Mouse (Mus musculus) kidney, adult 2 months (tissue): Measurements from ENCODE around the gene Vmn1r173. TPM values are rescaled to one million over a fixed set of nuclear protein-coding genes. Genes with fewer than 3 reads are reported as not detected.
"Not testable (repeated sequence)": the region's sequence is repeated elsewhere in the genome, so short reads cannot be mapped to it uniquely, and the experiment has no call there.

ENCODE experiments used
- DNase-seq: peaks from one replicate; pipeline ENCODE4 v3.0.0; 2021
- H3K27ac ChIP-seq: fragments of 200-500 bp; 2 replicates; pipeline ENCODE4 v1.5.1; 2012; ENCODE audit warnings: low read depth, low read length, control low read depth, inconsistent platforms; ENCODE audit not compliant: insufficient read depth
- H3K27me3 ChIP-seq: fragments of 200-500 bp; replicated peaks from 2 replicates; pipeline ENCODE4 v1.6.1; 2012; ENCODE audit warnings: mild to moderate bottlenecking, moderate library complexity, low read length, inconsistent platforms; ENCODE audit not compliant: control insufficient read depth, insufficient read depth
- H3K36me3 ChIP-seq: fragments of 200-500 bp; 2 replicates; pipeline ENCODE4 v1.6.1; 2012; ENCODE audit warnings: mild to moderate bottlenecking, moderate library complexity, low read length, inconsistent platforms; ENCODE audit not compliant: control insufficient read depth, insufficient read depth
- H3K4me1 ChIP-seq: fragments of 200-500 bp; 2 replicates; pipeline ENCODE4 v1.6.1; 2011; ENCODE audit warnings: low read length; ENCODE audit not compliant: control insufficient read depth, insufficient read depth
- H3K4me3 ChIP-seq: fragments of 200-500 bp; 2 replicates; pipeline ENCODE4 v1.5.1; 2011; ENCODE audit warnings: mild to moderate bottlenecking, low read depth, low read length, control low read depth; ENCODE audit not compliant: insufficient read depth
- CTCF ChIP-seq: fragments of 200-500 bp; conservative IDR thresholded peaks from 2 replicates; pipeline ENCODE4 v1.5.1; 2011; ENCODE audit warnings: low read depth, mild to moderate bottlenecking, control low read depth, low read length, moderate library complexity, mixed read lengths; ENCODE audit not compliant: insufficient read depth, insufficient read length
- POLR2A ChIP-seq: fragments of 200-500 bp; IDR thresholded peaks from one replicate; pipeline ENCODE4 v1.6.1; 2011; ENCODE audit warnings: low read depth, low read length, control low read depth
- WGBS: fragments of 180-500 bp; shearing (Covaris S2); methylation state at CpG from one replicate; pipeline ENCODE4 v1.1.7; 2018; 5-methylcytosine and 5-hydroxymethylcytosine counted together
- polyA plus RNA-seq: library from polyadenylated mRNA; depleted of rRNA; stranded (reverse); fragments of >200 nt; gene quantifications from 2 replicates; pipeline ENCODE4 v1.2.3, GENCODE M21; 2012; rRNA removed

Vmn1r173 gene
- polyA plus RNA-seq, result not detected in 2 replicates

- DNase-seq, H3K4me1 ChIP-seq, H3K27ac ChIP-seq, H3K27me3 ChIP-seq, H3K36me3 ChIP-seq, H3K4me3 ChIP-seq: not testable (repeated sequence)
- 46% methylated on average over 1 of the region's 1 CpGs for WGBS
Observed at GRCm38 (mm10) chr7:23700403-23700802, at the start of gene Vmn1r173. TSS of gene Vmn1r173 (plus strand) at chr7:23700703.

- no peaks in the 10 kb centered on the region for H3K36me3 ChIP-seq
- 60% methylated on average over 2 of the region's 2 CpGs for WGBS
- H3K4me3 ChIP-seq, result no peak within 1 kb of the TSS
- DNase-seq, result no peak
- H3K27ac ChIP-seq, result no peak within 1 kb of the TSS
- no peaks in the 10 kb centered on the region for H3K4me1 ChIP-seq
- no peak for TF ChIP-seq CTCF
- TF ChIP-seq POLR2A, result no peak
- no peaks in the 10 kb centered on the region for H3K27me3 ChIP-seq
Observed at GRCm38 (mm10) chr7:23658016-23658415, 42.5 kb upstream of the Vmn1r173 start, which contains the start of gene Vmn1r172. TSS of gene Vmn1r172 (plus strand) at chr7:23658316.

GRCm38 (mm10) chr7:23751970-23752369 is 51.5 kb downstream of the Vmn1r173 start, which contains the start of gene Vmn1r174:
TSS of gene Vmn1r174 (plus strand) at chr7:23752270.
- not testable (repeated sequence) for DNase-seq, H3K36me3 ChIP-seq, H3K4me1 ChIP-seq, H3K4me3 ChIP-seq, H3K27me3 ChIP-seq, H3K27ac ChIP-seq
- WGBS, result 53% methylated on average over 1 of the region's 1 CpGs

Other genes starting within 250 kb of the Vmn1r173 start
- not detected in 2 replicates for gene Vmn1r167, start 193.5 kb upstream of the Vmn1r173 start, polyA plus RNA-seq
- gene Vmn1r168, start 161.0 kb upstream of the Vmn1r173 start, polyA plus RNA-seq, result not detected in 2 replicates
- not detected in 2 replicates for gene Vmn1r169, start 125.2 kb upstream of the Vmn1r173 start, polyA plus RNA-seq
- gene Vmn1r170, start 94.5 kb upstream of the Vmn1r173 start, polyA plus RNA-seq, result not detected in 2 replicates
- gene Vmn1r171, start 70.0 kb upstream of the Vmn1r173 start, polyA plus RNA-seq, result not detected in 2 replicates
- not detected in 2 replicates for gene Vmn1r172, start 42.4 kb upstream of the Vmn1r173 start, polyA plus RNA-seq
- gene Vmn1r174, start 51.6 kb downstream of the Vmn1r173 start, polyA plus RNA-seq, result not detected in 2 replicates
- not detected in 2 replicates for gene Vmn1r175, start 109.9 kb downstream of the Vmn1r173 start, polyA plus RNA-seq
- not detected in 2 replicates for gene Vmn1r176, start 136.7 kb downstream of the Vmn1r173 start, polyA plus RNA-seq
- gene Vmn1r177, start 165.7 kb downstream of the Vmn1r173 start, polyA plus RNA-seq, result not detected in 2 replicates
- gene Vmn1r178, start 191.3 kb downstream of the Vmn1r173 start, polyA plus RNA-seq, result not detected in 2 replicates
- not detected in 2 replicates for gene Vmn1r179, start 226.3 kb downstream of the Vmn1r173 start, polyA plus RNA-seq
- gene Vmn1r180, start 249.9 kb downstream of the Vmn1r173 start, polyA plus RNA-seq, result not detected in 2 replicates